Mouse (Mus musculus) left cerebral cortex, postnatal 36 days (tissue): ENCODE data around the gene Efl1. TPM values are rescaled to one million over a fixed set of nuclear protein-coding genes. Genes with fewer than 3 reads are reported as not detected.
"Not testable (repeated sequence)": the region's sequence is repeated elsewhere in the genome, so short reads cannot be mapped to it uniquely, and the experiment has no call there.

Source experiments
- DNase-seq, 2 experiments: peaks; one replicate each; pipeline ENCODE4 v3.0.0; 2021 to 2022; ENCODE audit warnings: low spot score in 2 of 2, mixed read lengths in 1 of 2
- intact Hi-C: fragments of 180-260 bp; cut with DNase I; formaldehyde crosslinking; loops from one replicate; pipeline ENCODE4 v1.15.1; 2025
- total RNA-seq, 2 experiments: library from RNA; stranded (reverse); gene quantifications; 2 replicates each; pipeline ENCODE4 v1.2.3; 2021

Efl1 gene
- total RNA-seq, 2 experiments from 2014 or later, result 14.3 to 17.2 TPM

GRCm38 (mm10) chr7:82748812-82749211, 100.4 kb downstream of the Efl1 start:
- DNase-seq, result no peak
- intact Hi-C loops, result no loop called here

DNA sequence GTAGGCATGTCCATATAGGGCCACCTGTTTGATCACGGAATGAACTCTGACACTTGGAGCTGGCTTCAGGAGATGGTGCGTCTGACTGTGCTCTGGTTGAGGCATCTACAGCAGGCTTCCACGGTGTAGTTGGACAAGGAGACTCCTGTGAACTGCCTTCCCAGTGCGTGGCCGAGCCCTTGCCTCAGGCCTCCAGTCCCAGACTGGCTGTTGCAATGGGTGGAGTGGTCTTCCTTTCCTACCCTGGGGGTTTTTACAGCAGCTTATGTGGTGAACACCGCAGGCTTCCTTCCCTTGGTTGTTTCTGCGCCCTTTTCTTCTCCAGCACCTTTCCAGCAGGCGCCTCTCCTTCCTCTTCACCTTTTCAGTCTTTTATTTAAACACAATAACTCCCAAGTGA, 100.8 kb downstream of the Efl1 start:
- intact Hi-C loops, result no loop called here
- DNase-seq, result no peak

DNA sequence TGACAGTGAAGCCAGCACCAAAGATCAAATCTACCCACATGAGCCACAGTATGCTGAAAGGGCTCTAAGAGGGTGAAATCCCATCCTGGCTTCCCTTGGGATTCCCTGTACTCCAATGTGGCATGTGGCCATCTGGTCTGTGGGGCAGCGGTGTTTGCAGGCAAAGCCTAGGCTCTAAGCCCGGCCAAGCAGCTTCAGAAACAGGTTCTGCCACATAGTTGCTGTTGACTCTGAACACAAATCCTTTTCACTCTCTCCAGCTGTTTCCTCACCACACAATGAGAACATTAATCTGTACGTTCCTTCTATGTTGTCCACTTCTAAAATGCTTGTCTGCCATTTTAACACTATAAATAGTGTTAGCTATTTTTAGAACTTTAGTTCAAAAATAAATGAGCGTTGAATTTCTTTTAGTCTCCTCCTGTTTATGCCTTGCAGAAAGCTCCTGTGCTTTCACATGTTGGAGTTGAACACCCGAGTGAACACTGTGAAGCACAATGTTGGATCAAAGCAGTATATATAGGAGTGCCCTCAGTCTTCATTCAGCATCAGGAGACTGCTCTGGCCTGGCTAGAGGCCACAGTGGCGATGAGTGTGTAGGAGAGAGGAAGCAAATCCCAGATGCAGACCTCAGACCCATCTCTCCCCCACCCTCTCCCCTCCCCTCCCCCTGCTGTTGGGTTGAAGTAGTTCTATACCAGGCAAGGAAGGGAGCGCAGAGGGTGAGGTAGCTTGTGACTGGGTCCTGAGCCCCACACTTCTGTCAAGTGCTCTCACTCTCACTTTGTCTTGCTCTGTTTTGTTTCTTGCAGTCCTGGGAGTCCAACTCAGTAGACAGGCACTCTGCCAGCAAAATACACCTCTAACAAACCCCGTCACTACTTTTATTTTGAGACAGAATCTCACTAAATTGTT, 104.0 kb downstream of the Efl1 start:
- intact Hi-C loops, result no loop called here
- no peak for DNase-seq

- intact Hi-C loops, result no loop called here
- no peak for DNase-seq
Observed at GRCm38 (mm10) chr7:82755602-82756155, 107.3 kb downstream of the Efl1 start.

- no peak for DNase-seq
Observed at GRCm38 (mm10) chr7:82758521-82758920, 110.1 kb downstream of the Efl1 start.

DNA sequence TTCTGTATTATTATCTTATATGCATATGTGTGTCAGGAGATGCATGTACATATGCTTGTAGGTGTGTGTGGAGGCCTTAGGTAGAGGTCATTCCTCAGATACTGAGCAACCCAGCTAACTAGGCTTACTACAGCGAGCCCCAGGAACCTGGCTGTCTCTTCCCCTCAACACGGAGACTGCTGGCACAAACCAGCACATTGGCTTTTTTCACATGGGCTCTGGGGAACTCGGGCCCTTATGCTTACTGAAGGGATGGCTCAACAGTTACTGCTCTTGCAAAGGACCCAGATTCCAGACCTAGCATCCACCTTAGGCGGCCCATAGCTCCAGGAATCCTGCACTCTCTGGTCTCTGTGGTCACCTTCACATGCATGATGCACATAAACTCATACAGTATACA, 110.7 kb downstream of the Efl1 start:
- DNase-seq, result no peak
- intact Hi-C loops, result no loop called here

More at GRCm38 (mm10) chr7:82758521-82758920, 110.1 kb downstream of the Efl1 start:
- intact Hi-C loops, result no loop called here

GRCm38 (mm10) chr7:82764951-82765350, 116.5 kb downstream of the Efl1 start:
- DNase-seq, result no peak
- intact Hi-C loops, result loop anchor here (10.0 kb wide), 1 partner anchor 60 kb away; no protein-coding TSS in a partner anchor

GRCm38 (mm10) chr7:82766623-82767022, 118.2 kb downstream of the Efl1 start:
- intact Hi-C loops, result loop anchor here (10.0 kb wide), 1 partner anchor 62 kb away; no protein-coding TSS in a partner anchor
- no peak for DNase-seq

GRCm38 (mm10) chr7:82770207-82770606, 121.8 kb downstream of the Efl1 start:
- intact Hi-C loops, result no loop called here
- no peak for DNase-seq

GRCm38 (mm10) chr7:82770957-82771660, 122.7 kb downstream of the Efl1 start:
- DNase-seq, intact Hi-C loops: not testable (repeated sequence)

DNA sequence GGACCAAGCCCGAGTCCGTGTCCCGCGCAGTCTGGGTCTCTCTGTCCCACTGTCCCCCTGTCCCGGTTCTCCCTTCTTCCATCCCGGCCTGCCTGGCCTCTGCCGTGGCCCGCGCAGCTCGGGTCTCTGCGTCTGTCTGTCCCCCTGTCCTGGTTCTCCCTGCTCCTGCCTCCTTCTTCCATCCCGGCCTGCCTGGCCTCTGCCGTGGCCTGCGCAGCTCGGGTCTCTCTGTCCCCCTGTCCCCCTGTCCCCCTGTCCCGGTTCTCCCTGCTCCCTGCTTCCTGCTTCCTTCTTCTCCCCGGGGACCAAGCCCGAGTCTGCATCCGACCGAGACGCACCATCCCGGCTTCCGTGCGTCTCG, 123.2 kb downstream of the Efl1 start:
- intact Hi-C loops, result not testable (repeated sequence)

GRCm38 (mm10) chr7:82772481-82772880, 124.1 kb downstream of the Efl1 start:
- DNase-seq, result no peak
- intact Hi-C loops, result no loop called here

More for the DNA sequence above, 123.2 kb downstream of the Efl1 start:
- DNase-seq, result not testable (repeated sequence)

GRCm38 (mm10) chr7:82773150-82773549, 124.7 kb downstream of the Efl1 start:
- intact Hi-C loops, result no loop called here
- no peak for DNase-seq

GRCm38 (mm10) chr7:82773884-82774283, 125.5 kb downstream of the Efl1 start:
- no peak for DNase-seq
- intact Hi-C loops, result no loop called here

- intact Hi-C loops, result no loop called here
- no peak for DNase-seq
Observed at GRCm38 (mm10) chr7:82775090-82775489, 126.7 kb downstream of the Efl1 start.

DNA sequence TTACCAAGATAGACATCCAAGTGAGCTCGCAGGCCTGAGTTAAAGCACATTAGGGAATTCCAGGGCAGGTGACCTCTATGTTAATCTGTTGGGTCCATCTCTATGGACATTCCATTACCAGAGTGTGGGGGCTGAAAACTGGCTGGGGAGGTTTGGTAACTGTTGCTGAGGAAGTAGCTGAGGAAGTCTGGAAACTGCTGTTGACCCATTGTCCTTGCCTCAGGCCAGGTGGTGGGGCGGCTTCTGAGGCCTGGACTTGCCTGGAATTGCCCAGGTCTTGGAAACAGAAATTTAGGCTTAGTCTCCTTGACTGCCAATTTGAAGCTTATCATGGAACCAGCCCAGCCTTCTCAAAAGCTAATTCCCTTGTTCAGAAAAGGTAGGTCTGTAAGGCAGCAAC, 134.7 kb downstream of the Efl1 start:
- intact Hi-C loops, result no loop called here
- no peak for DNase-seq

- DNase-seq, result no peak
Observed at GRCm38 (mm10) chr7:82783693-82784092, 135.3 kb downstream of the Efl1 start.

DNA sequence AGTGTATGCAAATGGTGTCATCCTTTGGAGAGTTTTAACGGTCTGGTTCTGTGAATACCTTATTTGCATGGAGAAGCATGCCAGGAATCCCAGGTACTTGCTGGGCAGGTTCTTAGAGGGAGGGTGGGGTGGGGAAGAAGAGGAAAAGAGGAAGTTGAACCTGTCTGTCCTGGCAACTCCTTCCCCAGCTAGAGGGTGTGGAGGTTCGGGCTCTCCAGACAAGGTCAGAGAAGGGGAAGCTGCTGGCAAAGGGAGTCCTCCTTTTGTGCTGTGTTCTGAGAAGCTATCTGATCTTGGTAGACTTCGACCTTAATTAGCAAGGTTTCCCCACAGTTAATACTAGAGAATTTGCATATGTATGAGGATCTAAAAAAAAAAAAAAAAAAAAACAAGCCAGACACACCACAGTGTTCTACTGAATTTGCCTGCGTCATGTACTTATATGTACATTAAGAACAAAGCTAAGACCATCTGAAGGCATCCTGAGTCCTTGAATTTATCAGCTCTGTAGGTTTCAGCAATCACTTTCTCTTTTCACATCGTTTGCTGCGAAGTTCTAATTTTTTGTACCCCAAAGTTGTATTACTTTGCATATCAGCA, 137.0 kb downstream of the Efl1 start:
- intact Hi-C loops, result no loop called here
- DNase-seq, result no peak

More at GRCm38 (mm10) chr7:82783693-82784092, 135.3 kb downstream of the Efl1 start:
- intact Hi-C loops, result no loop called here

- intact Hi-C loops, result no loop called here
- DNase-seq, result peak; percentile 7 to 15
Observed at GRCm38 (mm10) chr7:82785970-82786647, 137.7 kb downstream of the Efl1 start.
